Mouse (Mus musculus) midbrain, embryonic 13.5 days (tissue): ENCODE results near the gene Opcml. TPM values are rescaled to one million over a fixed set of nuclear protein-coding genes. Genes with fewer than 3 reads are reported as not detected.

Experiments
- ATAC-seq: fragments of 200-750 bp; cut with Nextera tagmentation; 2 replicates; pipeline ENCODE4 v1.8.0; 2017; ENCODE audit warnings: mild to moderate bottlenecking, moderate TSS enrichment, moderate library complexity
- H3K27ac ChIP-seq: fragments of 300-500 bp; sonication (generic); 2 replicates; pipeline ENCODE4 v1.5.1; 2015; ENCODE audit warnings: inconsistent platforms, mild to moderate bottlenecking, moderate library complexity
- H3K27me3 ChIP-seq: fragments of 300-500 bp; sonication (generic); 2 replicates; pipeline ENCODE4 v1.6.1; 2015; ENCODE audit warnings: mild to moderate bottlenecking, inconsistent platforms
- H3K36me3 ChIP-seq: fragments of 300-500 bp; sonication (generic); 2 replicates; pipeline ENCODE4 v1.6.1; 2015; ENCODE audit warnings: mild to moderate bottlenecking, inconsistent platforms
- H3K4me1 ChIP-seq: fragments of 300-500 bp; sonication (generic); replicated peaks from 2 replicates; pipeline ENCODE4 v1.6.1; 2015; ENCODE audit warnings: inconsistent platforms
- H3K4me2 ChIP-seq: fragments of 300-500 bp; sonication (generic); replicated peaks from 2 replicates; pipeline ENCODE4 v1.6.1; 2015; ENCODE audit warnings: moderate library complexity, mild to moderate bottlenecking, inconsistent platforms
- H3K4me3 ChIP-seq: fragments of 300-500 bp; sonication (generic); replicated peaks from 2 replicates; pipeline ENCODE4 v1.5.1; 2015; ENCODE audit warnings: mild to moderate bottlenecking, inconsistent platforms
- H3K9ac ChIP-seq: fragments of 300-500 bp; sonication (generic); replicated peaks from 2 replicates; pipeline ENCODE4 v1.6.1; 2015; ENCODE audit warnings: mild to moderate bottlenecking, inconsistent platforms
- H3K9me3 ChIP-seq: fragments of 300-500 bp; sonication (generic); 2 replicates; pipeline ENCODE4 v1.6.1; 2016; ENCODE audit warnings: mild to moderate bottlenecking, inconsistent platforms
- WGBS: fragments of 180-500 bp; shearing (Covaris S2); methylation state at CpG from one replicate; pipeline ENCODE4 v1.1.7; 2015; 5-methylcytosine and 5-hydroxymethylcytosine counted together
- polyA plus RNA-seq: library from polyadenylated mRNA; unstranded; fragments of >200 nt; fragmentation: Nextera tagmentation; extraction: Ambion mirVana; gene quantifications from 2 replicates; pipeline ENCODE4 v1.2.1, GENCODE M21; 2015

Gene Opcml
- polyA plus RNA-seq, 1 experiment from 2014 or later, result 18.9 TPM

DNA sequence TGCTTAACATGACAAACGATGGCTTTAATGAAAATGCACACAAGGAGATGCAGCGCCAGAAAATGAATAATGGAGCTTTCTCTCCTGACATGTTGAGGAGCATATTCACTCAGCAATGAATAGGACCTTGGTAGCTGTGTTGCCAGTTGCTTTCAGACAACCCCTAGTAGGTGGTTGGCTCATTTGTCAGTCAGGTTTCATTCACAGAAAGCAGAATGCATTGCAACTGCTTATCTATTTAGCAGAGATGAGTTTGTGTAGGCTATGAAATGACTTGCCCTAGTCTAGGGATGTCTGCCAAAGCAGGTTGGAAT is 574.5 kb downstream of the Opcml start:
- Histone ChIP-seq H3K27me3 (no peaks in the 10 kb centered on the region), H3K4me1 (0 out of 2 replicates have a peak, but pooled peaks cover 3% of the 10 kb centered on the region), H3K36me3 (no peaks in the 10 kb centered on the region), H3K9me3 (no peaks in the 10 kb centered on the region), H3K4me2 (no peak overlapping the region), H3K9ac (no peak overlapping the region), H3K4me3 (no peak overlapping the region), H3K27ac (no peak overlapping the region)
- ATAC-seq, result no peak
- 62% methylated on average over 2 of the region's 2 CpGs for WGBS

DNA sequence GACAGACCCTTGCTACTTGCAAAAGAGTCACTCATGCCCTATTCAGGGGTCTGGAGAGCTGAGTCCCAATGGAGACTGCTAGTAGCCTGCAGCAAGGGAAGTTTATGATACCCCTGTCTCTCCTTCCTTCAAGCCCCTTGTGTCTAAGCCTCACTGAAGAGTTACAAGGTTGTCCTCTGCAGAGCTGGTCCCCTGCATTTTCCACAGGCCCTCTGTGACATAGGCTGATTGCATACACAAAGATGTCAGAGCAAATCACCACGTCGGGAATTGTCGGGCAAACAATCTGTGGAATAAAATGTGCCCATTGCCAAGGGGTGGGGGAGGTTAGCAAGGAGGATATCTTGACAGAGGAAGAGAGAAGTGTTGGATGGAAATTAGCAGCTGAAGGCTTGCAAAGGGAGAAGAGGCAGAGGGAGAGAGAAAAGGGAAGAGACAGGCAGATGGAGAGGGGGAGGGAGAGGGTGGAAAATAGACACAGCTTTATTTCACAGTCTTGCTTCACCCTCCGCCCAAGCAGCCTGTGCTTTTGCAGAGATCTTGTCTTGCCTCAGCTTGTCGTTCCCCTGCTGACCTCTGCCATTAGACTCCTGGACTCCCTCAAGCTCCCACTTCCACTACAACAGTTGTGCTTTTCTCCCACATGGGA is 596.1 kb downstream of the Opcml start:
- no peak overlapping the region for H3K27ac ChIP-seq
- ATAC-seq, result no peak
- no peak overlapping the region for H3K4me2 ChIP-seq
- H3K27me3 ChIP-seq, result no peaks in the 10 kb centered on the region
- H3K9me3 ChIP-seq, result no peaks in the 10 kb centered on the region
- H3K36me3 ChIP-seq, result no peaks in the 10 kb centered on the region
- 50% methylated on average over 5 of the region's 5 CpGs for WGBS
- H3K9ac ChIP-seq, result no peak overlapping the region
- 0 out of 2 replicates have a peak, but pooled peaks cover 5% of the 10 kb centered on the region for H3K4me1 ChIP-seq
- no peak overlapping the region for H3K4me3 ChIP-seq

DNA sequence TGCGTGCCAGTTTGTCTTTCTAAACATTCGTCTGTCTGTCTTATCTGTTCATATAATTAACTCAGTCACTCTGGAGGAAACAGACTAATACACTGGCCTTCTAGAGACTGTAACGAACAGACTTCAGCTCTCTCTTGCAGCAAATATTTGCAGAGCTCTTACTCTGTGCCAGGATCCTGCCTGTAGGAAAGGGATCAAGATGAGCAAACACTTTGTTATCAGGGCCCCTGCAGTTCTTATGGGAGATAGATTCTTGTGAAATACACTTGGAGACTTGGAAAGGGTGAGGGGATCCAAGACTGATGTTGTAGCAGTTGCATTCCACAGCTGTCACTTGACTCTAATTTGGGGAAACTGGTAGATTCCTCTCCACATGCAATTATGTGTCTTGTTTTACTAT is 604.6 kb downstream of the Opcml start:
- WGBS, result 52% methylated on average over 3 of the region's 3 CpGs
- no peaks in the 10 kb centered on the region for H3K9me3 ChIP-seq

DNA sequence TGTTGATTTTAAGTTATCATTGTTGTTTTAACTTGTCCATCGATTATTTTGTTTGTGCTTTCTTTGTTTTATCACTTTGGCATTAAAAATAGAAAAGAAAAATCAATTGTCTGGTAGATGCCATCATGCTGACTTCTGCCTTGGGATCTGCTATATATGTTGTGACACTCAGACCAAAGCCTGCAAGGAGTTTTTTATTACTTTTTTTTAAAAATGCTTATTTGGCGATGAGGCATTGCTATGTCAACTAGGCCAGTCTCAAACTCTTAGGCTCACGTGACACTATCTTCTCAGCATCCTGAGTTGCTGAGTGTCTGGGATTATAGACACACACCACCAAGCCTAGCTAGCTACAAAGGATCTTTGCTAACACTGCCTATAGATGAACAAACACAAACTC is 605.1 kb downstream of the Opcml start:
- Histone ChIP-seq H3K9ac (no peak overlapping the region), H3K27ac (no peak overlapping the region), H3K27me3 (no peaks in the 10 kb centered on the region), H3K4me1 (no peaks in the 10 kb centered on the region), H3K4me3 (no peak overlapping the region), H3K4me2 (no peak overlapping the region), H3K9me3 (no peaks in the 10 kb centered on the region), H3K36me3 (no peaks in the 10 kb centered on the region)
- WGBS, result 82% methylated on average over 3 of the region's 3 CpGs
- ATAC-seq, result no peak

More for the DNA sequence above, 604.6 kb downstream of the Opcml start:
- Histone ChIP-seq H3K4me2 (no peak overlapping the region), H3K36me3 (no peaks in the 10 kb centered on the region), H3K4me3 (no peak overlapping the region), H3K27me3 (no peaks in the 10 kb centered on the region), H3K9ac (no peak overlapping the region), H3K4me1 (no peaks in the 10 kb centered on the region), H3K27ac (no peak overlapping the region)
- no peak for ATAC-seq

DNA sequence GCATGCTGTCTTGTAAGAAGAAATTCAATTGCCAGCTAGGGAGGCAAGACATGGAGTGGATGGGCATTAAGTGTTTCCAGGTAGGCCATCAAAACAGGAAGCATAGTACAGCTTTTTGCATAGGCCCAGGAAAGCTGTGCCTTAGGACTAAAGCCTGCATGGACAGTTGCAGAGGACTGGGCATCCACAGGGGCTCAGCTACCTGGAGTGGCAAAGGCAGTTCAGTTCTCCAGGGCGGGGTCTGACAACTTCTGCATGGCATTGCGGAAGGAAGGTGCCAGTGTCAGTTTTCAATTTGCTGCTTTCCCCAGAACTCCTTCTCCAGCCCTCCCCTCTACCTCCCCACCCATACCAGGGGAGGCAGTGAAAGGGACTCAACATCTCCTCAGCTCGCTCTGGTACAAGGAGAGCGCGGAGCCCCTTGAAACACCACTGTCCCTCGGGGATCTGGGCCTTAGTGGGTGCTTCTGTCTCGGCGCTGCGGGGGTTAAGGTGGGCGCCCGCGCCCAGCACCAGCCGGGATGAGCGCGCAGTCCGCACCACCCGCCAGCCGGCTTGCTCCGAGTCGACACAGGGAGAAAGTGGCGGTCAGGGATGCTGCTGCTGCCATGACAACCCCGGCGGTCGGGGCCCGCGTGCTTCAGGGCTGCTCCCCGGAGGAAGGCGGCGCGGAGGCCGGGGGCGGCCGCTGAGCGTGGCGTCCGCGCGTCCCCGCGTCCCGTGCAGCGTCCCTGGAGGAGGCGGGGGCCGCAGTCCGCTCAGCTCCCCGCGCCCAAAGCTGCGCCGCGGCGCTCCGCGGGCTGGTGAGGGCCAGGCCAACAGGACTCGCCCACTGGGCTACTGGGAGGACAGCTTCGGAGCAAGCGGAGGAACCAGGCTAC is 612.4 kb downstream of the Opcml start:
- H3K27me3 ChIP-seq, result peaks cover 21% of the 10 kb centered on the region
- peak overlapping the region; percentile 58 for H3K4me3 ChIP-seq
- H3K36me3 ChIP-seq, result no peaks in the 10 kb centered on the region
- H3K4me1 ChIP-seq, result peaks cover 24% of the 10 kb centered on the region
- under 1% methylated on average over 55 of the region's 56 CpGs for WGBS
- H3K9me3 ChIP-seq, result no peaks in the 10 kb centered on the region
- peak; percentile 94 for ATAC-seq
- no peak overlapping the region for H3K27ac ChIP-seq
- H3K4me2 ChIP-seq, result peak overlapping the region; percentile 85
- H3K9ac ChIP-seq, result peak overlapping the region; percentile 67

DNA sequence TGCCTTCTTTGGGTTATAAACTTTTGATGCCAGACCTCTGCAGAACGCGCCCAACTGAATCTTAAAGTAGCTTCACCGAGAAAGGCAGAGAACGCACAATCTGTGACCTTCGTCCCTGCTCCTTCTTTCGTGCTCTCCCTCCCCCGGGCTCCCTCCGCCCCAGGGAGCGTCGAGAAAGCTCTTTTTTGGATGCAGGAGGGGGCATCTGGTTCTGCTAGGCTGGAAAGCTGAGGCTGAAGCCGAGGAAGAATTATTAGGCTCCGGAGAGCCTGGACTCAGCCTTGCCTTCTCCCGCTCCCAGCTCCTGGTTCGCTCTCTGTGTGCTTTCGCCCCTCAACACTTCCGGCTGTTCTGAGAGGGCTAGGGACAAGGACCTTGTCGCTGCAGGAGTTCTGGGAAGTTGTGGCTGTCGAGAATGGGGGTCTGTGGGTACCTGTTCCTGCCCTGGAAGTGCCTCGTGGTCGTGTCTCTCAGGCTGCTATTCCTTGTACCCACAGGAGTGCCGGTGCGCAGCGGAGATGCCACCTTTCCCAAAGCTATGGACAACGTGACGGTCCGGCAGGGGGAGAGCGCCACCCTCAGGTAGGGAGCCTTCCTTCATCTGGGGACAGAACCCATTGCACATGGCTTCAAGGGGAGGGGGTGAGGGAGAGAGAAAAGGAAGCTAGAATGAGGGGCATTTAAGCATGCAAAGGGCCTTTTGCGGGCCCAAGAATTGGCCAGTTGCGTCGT is 613.4 kb downstream of the Opcml start:
- H3K9ac ChIP-seq, result peak overlapping the region; percentile 67
- ATAC-seq, result peak; percentile 46

DNA sequence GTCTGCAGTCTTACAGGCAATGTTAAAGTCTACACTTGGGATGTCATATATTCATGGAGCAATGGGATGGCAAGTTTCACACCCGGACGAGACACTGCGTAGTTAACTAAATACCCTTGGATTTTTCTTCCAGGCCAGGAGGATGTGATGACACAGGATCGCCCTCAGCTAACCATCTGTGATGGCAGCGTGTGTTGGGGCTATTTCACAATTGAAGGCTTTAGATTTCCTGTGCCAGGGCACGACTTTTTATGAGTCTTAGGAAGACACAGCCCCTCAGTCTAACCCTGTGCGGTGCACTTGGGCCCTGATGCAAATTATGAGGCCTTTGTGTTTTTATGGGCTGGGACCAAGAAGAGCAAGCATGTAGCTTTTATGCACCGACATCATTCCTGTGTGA is 614.0 kb downstream of the Opcml start:
- no peak for ATAC-seq
- H3K9ac ChIP-seq, result peak overlapping the region; percentile 67; the same call in 1 of the 2 replicates
- no peak overlapping the region for H3K27ac ChIP-seq
- H3K9me3 ChIP-seq, result no peaks in the 10 kb centered on the region
- peak overlapping the region; percentile 85 for H3K4me2 ChIP-seq
- WGBS, result 66% methylated on average over 8 of the region's 8 CpGs
- no peaks in the 10 kb centered on the region for H3K36me3 ChIP-seq
- H3K4me1 ChIP-seq, result peaks cover 24% of the 10 kb centered on the region
- peaks cover 21% of the 10 kb centered on the region for H3K27me3 ChIP-seq
- H3K4me3 ChIP-seq, result peak overlapping the region; percentile 58

More for the DNA sequence above, 613.4 kb downstream of the Opcml start:
- Histone ChIP-seq H3K27ac (peak overlapping the region; percentile 7; the same call in 1 of the 2 replicates), H3K9me3 (no peaks in the 10 kb centered on the region), H3K4me3 (peak overlapping the region; percentile 58), H3K36me3 (no peaks in the 10 kb centered on the region), H3K27me3 (peaks cover 21% of the 10 kb centered on the region), H3K4me1 (peaks cover 24% of the 10 kb centered on the region), H3K4me2 (peak overlapping the region; percentile 85)
- under 1% methylated on average over 30 of the region's 30 CpGs for WGBS

DNA sequence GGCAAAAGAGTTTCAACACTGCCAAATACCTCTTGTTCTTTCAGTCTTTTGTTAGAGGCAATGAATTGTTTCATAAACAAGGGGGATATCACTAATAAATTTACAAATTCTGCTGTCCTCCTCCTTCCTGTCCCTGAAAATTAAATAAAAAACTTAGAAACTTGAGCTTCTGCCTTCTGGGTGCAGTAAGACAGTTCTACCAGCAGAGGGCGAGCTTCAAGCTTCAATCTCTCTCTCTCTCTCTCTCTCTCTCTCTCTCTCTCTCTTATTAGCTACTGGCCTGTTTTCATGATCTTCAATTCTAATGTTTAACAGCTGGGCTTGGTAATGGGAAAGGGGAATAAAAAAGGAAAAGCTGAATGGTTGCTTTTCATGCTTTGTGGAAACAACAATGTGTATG is 615.2 kb downstream of the Opcml start:
- H3K36me3 ChIP-seq, result no peaks in the 10 kb centered on the region
- H3K4me3 ChIP-seq, result no peak overlapping the region
- peaks cover 24% of the 10 kb centered on the region for H3K4me1 ChIP-seq
- H3K27ac ChIP-seq, result no peak overlapping the region
- H3K27me3 ChIP-seq, result peaks cover 21% of the 10 kb centered on the region
- WGBS, result 0% methylated on average over 1 of the region's 1 CpGs
- no peaks in the 10 kb centered on the region for H3K9me3 ChIP-seq
- no peak overlapping the region for H3K4me2 ChIP-seq
- no peak overlapping the region for H3K9ac ChIP-seq
- no peak for ATAC-seq

DNA sequence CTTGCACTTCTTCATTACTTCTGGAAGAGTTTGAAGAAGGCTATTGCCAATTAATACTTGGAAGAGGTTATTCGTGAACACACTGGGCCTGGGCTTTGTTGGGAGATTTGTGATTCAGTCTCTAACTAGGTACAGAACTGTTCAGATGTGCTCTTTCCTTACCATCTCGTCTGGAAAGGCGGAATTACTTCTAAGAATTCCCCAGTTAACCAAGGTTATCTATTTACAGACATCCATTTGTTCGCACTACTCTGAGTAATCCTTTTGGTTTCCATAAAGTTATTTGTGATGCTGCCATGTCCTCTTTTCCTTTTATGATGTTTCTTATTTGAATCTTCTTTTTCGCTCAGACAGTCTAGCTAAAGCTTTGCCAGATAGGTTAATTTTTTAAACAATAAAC is 630.2 kb downstream of the Opcml start:
- Histone ChIP-seq H3K27ac (no peak overlapping the region), H3K4me2 (no peak overlapping the region), H3K9me3 (no peaks in the 10 kb centered on the region), H3K36me3 (no peaks in the 10 kb centered on the region), H3K4me3 (no peak overlapping the region), H3K9ac (no peak overlapping the region), H3K27me3 (no peaks in the 10 kb centered on the region; the same call in 1 of the 2 replicates), H3K4me1 (no peaks in the 10 kb centered on the region)
- no peak for ATAC-seq
- 88% methylated on average over 5 of the region's 5 CpGs for WGBS

DNA sequence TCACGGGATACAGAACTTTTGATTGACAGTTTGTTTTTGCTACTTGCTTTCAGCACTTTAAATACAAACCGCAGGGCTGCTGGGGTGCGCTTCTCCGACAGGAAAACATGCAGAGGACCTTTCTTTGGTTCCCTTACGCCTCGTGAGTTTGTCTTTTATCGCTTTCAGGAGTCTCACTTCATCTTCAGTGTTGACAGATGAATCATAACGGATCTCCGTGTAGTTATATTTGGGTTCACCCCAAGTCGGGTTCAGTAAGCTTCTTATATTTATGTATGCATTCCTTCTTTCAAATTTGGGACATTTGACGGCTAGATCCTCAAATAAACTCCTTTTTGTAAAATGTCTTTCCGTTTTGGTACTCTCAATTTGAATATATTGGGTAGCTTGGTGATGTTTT is 632.8 kb downstream of the Opcml start:
- Histone ChIP-seq H3K9me3 (no peaks in the 10 kb centered on the region), H3K4me1 (no peaks in the 10 kb centered on the region), H3K9ac (no peak overlapping the region), H3K4me2 (no peak overlapping the region), H3K27me3 (peaks cover 7% of the 10 kb centered on the region), H3K4me3 (no peak overlapping the region), H3K36me3 (no peaks in the 10 kb centered on the region), H3K27ac (no peak overlapping the region)
- 55% methylated on average over 12 of the region's 12 CpGs for WGBS
- no peak for ATAC-seq

DNA sequence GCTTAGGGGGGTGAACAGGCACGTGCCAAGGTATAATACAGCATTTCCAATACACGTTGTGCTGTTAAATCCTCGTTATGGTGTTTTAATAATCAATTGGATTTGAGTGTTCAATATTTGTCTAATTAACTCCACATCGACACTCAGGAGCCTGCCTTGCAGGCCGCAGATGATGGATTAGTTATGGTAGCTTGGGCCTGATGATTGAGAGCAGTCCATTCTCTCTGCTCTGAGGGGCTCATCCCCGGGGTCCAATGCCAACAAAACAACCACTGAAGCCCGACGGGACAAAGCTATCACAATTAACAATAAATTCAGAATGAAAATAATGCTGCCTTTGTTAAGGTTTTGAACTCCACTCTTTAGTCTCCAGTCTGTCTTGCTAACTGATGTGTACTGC is 641.6 kb downstream of the Opcml start:
- Histone ChIP-seq H3K9me3 (no peaks in the 10 kb centered on the region), H3K4me3 (no peak overlapping the region), H3K9ac (no peak overlapping the region), H3K4me2 (no peak overlapping the region), H3K4me1 (peaks cover 8% of the 10 kb centered on the region; the same call in 1 of the 2 replicates), H3K27ac (no peak overlapping the region), H3K36me3 (no peaks in the 10 kb centered on the region), H3K27me3 (peaks cover 25% of the 10 kb centered on the region)
- peak; percentile 45; the same call in 1 of the 2 replicates for ATAC-seq
- WGBS, result 11% methylated on average over 8 of the region's 8 CpGs

DNA sequence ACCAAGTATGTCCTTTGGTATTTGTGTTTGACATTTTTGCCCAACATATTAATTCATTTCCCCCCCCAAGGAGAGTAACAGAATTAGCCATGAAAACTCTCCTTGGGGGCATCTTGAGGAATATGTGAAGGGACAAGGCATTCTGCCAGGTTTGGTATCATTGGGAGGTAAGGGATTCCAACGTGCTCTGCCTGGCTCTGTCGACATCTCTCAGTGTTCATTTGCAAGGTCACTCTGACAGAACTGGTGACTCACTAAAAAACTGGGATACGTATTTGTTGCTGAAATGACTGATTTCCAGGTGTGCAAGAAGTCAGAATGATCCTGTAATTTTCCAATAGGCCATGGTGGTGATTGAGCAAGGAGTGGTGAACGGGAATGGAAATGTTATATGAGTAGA is 648.2 kb downstream of the Opcml start:
- Histone ChIP-seq H3K9me3 (no peaks in the 10 kb centered on the region), H3K27me3 (peaks cover 5% of the 10 kb centered on the region; the same call in 1 of the 2 replicates), H3K36me3 (no peaks in the 10 kb centered on the region), H3K4me3 (no peak overlapping the region), H3K9ac (no peak overlapping the region), H3K4me1 (peaks cover 11% of the 10 kb centered on the region), H3K27ac (no peak overlapping the region), H3K4me2 (no peak overlapping the region)
- WGBS, result 86% methylated on average over 4 of the region's 4 CpGs
- ATAC-seq, result no peak
